Mouse (Mus musculus) kidney, postnatal 4 days (tissue): ENCODE results near the gene Tor1aip2.

Source experiments
- DNase-seq, 2 experiments: peaks; one replicate each; pipeline ENCODE4 v3.0.0; 2021; ENCODE audit warnings: mixed read lengths in 2 of 2

The Tor1aip2 gene

GRCm38 (mm10) chr1:156041451-156042241, 6.4 kb downstream of the Tor1aip2 start:
- peak in 1 of 2 experiments; percentile 4 for DNase-seq

- no peak for DNase-seq
Measured at GRCm38 (mm10) chr1:156042481-156042880, 7.3 kb downstream of the Tor1aip2 start.

- DNase-seq, result peak; percentile 59 to 70
Measured at GRCm38 (mm10) chr1:156043027-156043426, 7.8 kb downstream of the Tor1aip2 start.

DNA sequence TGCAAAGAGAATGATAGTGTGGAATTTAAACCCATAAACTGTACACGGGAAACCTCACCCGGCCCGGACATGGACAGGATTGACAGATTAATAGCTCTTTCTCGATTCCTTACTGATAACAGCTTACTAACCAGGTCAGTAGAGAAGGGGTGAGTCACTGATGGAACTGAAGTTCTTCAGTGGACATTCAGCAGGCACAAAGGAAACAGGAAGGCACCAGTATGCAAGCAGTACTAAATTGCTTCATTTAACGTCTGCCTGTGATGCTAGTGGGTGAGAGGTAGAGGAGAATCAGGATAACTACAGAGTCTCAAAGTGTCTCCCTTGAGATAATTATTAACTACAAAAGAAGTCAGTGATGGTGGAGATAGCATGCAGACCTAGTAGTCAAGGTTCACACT, 9.0 kb downstream of the Tor1aip2 start:
- no peak for DNase-seq

GRCm38 (mm10) chr1:156046688-156047087, 11.5 kb downstream of the Tor1aip2 start:
- DNase-seq, result peak; percentile 33 to 63

GRCm38 (mm10) chr1:156058207-156058606, 23.0 kb downstream of the Tor1aip2 start:
- DNase-seq, result no peak

GRCm38 (mm10) chr1:156062193-156062592, 27.0 kb downstream of the Tor1aip2 start:
- no peak for DNase-seq

DNA sequence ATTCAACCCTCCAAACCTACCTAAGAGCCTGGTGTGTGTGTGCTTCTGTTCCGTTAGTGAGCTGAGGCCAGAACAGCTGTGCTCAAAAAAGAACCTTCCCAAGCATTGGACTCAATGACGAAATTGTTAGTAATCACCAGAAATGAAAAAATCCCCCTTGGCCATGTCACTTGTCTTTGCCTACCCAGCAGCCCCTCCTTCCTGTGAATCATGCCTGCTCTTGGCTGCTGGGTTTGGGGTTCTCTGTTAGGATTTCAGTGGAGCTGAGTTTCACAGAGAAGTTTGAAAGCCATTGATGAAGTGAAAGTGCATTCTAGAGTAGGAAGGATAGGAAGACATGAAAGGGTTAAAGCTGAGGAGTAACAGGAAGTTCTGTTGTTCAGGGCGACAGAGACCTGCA, 30.9 kb downstream of the Tor1aip2 start:
- no peak for DNase-seq

DNA sequence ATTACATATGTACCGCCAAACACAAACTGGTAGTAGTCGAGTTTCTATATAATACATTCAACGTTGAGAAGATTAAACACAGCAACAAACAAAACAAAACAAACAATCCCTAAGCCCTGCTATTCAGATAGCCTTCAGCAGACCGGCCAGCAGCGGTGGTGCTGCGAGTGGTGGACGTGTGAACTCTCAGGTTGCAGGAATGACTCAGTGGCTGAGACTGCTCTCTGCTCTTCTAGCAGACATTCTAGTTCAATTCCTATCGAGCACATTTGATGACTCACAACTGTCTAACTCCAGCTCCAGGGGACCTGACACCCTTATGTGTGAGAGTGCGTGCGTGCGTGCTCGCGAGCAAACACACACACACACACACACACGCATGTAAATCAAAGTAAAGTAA, 34.9 kb downstream of the Tor1aip2 start:
- no peak for DNase-seq

GRCm38 (mm10) chr1:156073169-156073821, 38.1 kb downstream of the Tor1aip2 start:
- DNase-seq, result no peak

DNA sequence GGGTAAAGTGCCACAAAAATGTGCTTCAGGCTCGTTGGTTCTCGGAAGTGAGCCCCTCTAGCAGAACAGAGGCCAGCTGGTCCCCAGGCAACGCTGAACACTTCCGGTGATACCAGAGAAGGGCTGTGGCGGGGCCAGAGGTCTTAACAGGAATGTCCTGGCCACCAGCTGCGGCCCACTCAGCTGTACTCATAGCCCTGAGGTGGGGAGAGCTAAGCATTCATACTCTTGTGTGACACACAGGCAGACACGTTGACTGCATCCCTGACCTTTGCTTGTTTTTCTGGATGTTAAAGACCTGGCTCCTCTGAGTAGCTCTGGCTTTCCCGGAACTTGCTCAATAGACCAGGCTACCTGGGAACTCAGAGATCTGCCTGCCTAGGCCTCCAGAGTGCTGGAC, 39.4 kb downstream of the Tor1aip2 start:
- DNase-seq, result peak; percentile 77 to 85

GRCm38 (mm10) chr1:156076474-156076873, 41.3 kb downstream of the Tor1aip2 start:
- DNase-seq, result no peak

DNA sequence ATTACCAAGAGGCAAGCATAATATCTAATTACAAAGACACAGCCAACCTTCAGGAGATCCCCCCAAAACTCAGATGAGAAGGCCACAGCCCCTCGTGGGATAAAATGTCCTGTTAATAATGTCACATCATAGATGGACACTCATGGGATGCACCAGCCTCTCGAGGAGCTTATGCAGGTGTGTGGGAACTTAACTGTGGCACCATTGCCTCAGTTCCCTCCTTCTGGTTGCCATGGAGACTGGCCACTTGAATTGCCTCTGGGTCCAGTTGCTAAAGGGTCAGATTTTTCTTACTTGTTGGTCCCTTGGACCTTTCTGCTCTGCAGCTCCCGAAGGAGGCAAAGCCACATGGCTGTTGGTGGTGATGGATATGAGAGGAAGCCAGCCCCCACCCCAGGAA, 42.5 kb downstream of the Tor1aip2 start:
- no peak for DNase-seq

GRCm38 (mm10) chr1:156084603-156085002, 49.4 kb downstream of the Tor1aip2 start:
- no peak for DNase-seq

DNA sequence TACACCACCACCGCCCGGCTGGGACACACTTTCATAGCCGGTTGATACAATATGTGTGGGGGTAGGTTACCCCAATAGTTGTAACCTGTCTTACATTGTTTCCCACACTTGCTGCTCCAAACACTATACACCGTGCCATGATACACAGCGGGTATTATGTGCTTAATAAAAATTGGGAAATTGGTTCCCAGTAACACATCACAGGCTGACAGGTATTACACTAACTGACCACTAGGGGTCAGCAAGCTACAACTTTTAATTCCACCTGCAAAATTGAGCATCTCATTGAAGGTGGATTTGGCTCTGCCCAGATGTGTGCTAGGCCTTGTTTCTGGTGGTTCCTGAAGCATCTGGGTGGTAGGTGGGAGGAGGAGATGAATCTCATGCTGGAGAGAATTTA, 50.6 kb downstream of the Tor1aip2 start:
- peak in 1 of 2 experiments; percentile 32 for DNase-seq

- DNase-seq, result no peak
Measured at GRCm38 (mm10) chr1:156087586-156087985, 52.4 kb downstream of the Tor1aip2 start.

DNA sequence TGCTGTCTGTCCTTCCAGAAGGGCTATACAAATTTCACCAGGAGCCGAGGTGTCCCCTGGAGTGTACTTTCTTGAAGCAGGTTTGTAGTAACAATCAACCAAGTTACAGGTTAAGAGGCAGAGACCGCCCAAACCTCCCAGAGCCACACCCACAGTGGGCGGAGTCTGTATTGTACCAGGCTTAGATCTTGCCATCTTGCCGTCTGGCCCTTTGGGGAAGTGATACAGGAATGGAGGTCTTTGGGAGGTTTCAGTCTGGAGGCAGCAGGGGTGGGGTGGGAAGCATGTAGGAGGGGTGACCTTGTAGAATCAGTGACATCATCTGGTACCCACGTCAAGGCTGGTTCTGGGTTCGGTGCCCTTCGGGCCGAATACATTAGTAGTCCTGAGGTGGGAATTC, 54.4 kb downstream of the Tor1aip2 start:
- DNase-seq, result peak; percentile 27 to 43

GRCm38 (mm10) chr1:156090042-156090441, 54.8 kb downstream of the Tor1aip2 start:
- DNase-seq, result peak in 1 of 2 experiments; percentile 33

DNA sequence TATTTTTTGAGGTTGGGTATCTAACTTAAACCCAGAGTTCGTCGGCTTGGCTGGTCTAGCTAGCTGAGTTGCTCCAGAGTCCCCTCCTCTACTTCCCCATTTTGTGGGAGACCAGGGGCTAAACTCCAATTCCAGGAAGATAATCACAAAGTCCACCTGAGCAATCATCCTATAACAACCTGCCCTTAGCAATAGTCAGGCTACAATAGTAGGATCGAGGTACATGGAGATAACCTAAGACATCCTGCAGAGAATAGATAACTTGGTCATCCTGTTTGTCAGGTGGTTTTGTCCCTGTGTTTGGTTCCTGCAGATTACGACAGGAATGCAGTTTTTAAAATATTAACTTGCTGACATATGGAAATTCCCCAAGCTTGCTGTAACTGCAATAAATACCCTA, 56.6 kb downstream of the Tor1aip2 start:
- DNase-seq, result no peak

DNA sequence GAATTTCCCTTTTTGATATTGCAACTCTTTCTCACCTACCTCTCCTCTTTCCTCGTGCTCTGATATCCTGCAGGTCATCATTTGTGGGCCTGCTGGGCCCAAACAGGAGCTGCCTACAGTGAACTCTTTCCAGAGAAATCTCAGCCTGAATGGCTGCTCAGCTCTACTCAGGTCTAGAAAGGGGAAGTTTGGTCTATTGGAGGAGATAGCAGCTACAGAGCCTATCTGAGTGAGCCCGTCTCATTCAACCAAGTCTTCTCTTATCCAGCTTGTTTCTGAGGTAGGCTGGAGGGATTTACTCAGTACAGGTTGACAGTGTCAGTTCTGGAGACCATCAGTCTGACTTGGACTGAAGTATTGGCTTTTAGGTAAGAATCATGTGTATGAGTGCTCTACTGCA, 68.6 kb downstream of the Tor1aip2 start:
- DNase-seq, result no peak

DNA sequence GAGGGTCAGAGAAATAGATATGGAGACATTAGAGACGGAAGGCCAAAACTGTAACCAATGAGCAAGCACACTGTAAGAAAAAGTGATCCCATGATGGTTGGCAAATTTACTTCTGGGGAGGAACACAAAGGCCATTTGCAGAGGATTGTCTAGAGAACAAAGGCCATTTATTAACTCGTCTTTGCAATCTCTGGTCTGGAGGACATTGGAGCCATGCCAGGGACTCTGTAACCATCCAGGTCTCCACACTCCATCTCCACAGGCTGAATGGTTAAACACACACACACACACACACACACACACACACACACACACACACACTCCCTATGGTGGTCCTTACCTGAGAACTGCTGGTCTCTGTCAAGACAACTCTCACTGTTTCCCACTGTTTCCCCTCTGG, 70.2 kb downstream of the Tor1aip2 start:
- DNase-seq, result no peak

GRCm38 (mm10) chr1:156107424-156107823, 72.2 kb downstream of the Tor1aip2 start:
- DNase-seq, result no peak

DNA sequence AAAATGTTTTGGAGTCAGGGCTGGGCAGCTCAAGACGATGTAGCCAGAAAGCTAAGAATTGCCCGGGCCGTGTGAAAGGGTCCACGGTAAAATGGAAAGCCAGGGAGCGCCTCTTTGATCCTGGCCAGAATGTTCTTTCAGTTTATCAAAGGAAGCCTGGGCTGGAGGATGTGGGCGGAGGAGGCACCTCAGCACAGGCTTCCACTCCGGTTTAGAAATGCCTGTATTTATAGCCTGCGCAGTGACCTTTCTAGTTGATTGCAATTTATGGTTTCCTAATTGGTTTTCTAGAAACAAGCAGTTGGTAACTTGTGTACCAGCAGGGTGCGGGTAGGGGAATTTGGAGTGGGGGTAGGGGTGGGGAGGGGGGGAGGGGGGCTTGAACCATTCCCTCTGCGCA, 73.2 kb downstream of the Tor1aip2 start:
- DNase-seq, result peak in 1 of 2 experiments; percentile 45

- DNase-seq, result peak; percentile 24 to 35
Measured at GRCm38 (mm10) chr1:156111090-156111489, 75.9 kb downstream of the Tor1aip2 start.
